10 mouse cellular contexts compared by ENCODE assay signal in genomic region chr17:43754687-43755086, GRCm38 (mm10). TPM values are rescaled to one million over a fixed set of nuclear protein-coding genes. Genes with fewer than 3 reads are reported as not detected.
DNase-seq lines count a peak whose midpoint lies in the region; TF ChIP-seq lines count a peak whose summit lies in the region.
"Had no signal": no experiment of that assay in that cellular context is flagged by ENCODE, and none has a peak within 500 bp of the region (broad histone marks: within the 10 kb centered on the region; RNA-seq: fewer than 3 reads in every experiment).

No protein-coding gene starts in this region.

- peak; percentile 93 for DNase-seq in heart, adult 11 months
- no peak for DNase-seq in heart, postnatal 25 days (ENCODE audit: low spot score)
- peak; percentile 15 for DNase-seq in kidney, adult 9 months
- no peak for DNase-seq in kidney, adult 18-20 months
- DNase-seq in 3T3-L1 (ENCODE audit: low read depth, low spot score), result peak; percentile 58
- peak; percentile 10 for DNase-seq in brain, embryonic 14.5 days (ENCODE audit: low read depth)
- DNase-seq in right cerebral cortex, adult 2 months (ENCODE audit: low spot score in 2 of 2), result no peak
- DNase-seq: cerebellum, adult 8-10 months; lung, adult 2 months had no signal

- TF ChIP-seq POLR2A in brain, embryonic 14.5 days (IDR thresholded peaks at IDR 0.05; ENCODE audit: borderline replicate concordance, extremely low read depth, insufficient read depth, insufficient read length, poor library complexity, severe bottlenecking), result no peak

- TF ChIP-seq CTCF in brain, embryonic 14.5 days (IDR thresholded peaks at IDR 0.05; ENCODE audit: borderline replicate concordance, extremely low read depth, insufficient read depth, insufficient read length), result no peak

- intact Hi-C loops in heart, postnatal 25 days (cut with DNase I), result loop anchor here (5.0 kb wide), 1 partner anchor 52 kb away; no protein-coding TSS in a partner anchor

RNA-seq across cellular contexts. Expression of gene Rcan2, which starts 46.5 kb away (rescaled TPM):
- total RNA-seq in heart, postnatal 25 days (2021), result 100 to 1,000 TPM; 355 to 379 TPM
- 42.0 and 96.2 TPM in 2 replicates for polyA plus RNA-seq in brain, embryonic 14.5 days (2012; rRNA removed)
- total RNA-seq: megakaryocyte-erythroid progenitor cell, adult 5-6 weeks had no signal

Comparison
In these comparisons a context has a peak if more than half of its experiments do, and no peak if none do; other contexts are left out.
1. DNase-seq: peak in heart, adult 11 months (single experiment), kidney, adult 9 months (single experiment), 3T3-L1 (single experiment) and brain, embryonic 14.5 days (single experiment); none in heart, postnatal 25 days (single experiment), kidney, adult 18-20 months (single experiment) and right cerebral cortex, adult 2 months (0 of 2).